Mouse (Mus musculus): ENCODE data around the gene Elmo1. TPM values are rescaled to one million over a fixed set of nuclear protein-coding genes. Genes with fewer than 3 reads are reported as not detected.

The Elmo1 gene
- polyA plus RNA-seq, 1 experiment = 52.5 TPM

DNA sequence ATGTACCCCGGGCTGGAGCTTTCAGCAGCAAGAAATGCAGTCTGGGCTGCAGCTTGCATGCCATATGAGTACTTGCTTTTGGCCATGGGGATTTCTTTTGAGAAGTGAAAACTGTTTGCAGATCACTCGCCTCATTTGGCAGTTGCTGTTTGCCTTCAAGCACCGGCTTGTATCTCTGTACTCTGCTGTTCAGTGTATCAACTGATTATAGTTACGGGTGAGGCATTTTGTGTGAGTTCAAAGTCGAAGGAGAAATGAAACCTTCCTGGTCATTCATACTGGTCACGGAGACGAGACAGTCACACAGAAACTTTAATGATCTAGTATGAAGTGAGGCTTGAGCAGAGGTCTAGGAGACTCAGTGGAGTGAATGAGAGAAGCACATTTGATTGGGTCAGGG, 34.6 kb downstream of the Elmo1 start:
- Histone ChIP-seq H3K27ac (ENCODE audit: control insufficient read depth, insufficient read depth, low read length) (no peak overlapping the region), H3K4me1 (replicated peaks; ENCODE audit: control insufficient read depth, insufficient read depth, low read length) (peaks cover 12% of the 10 kb centered on the region), H3K27me3 (ENCODE audit: control insufficient read depth, insufficient read depth, low read length) (no peaks in the 10 kb centered on the region), H3K36me3 (ENCODE audit: control insufficient read depth, insufficient read depth, low read length) (no peaks in the 10 kb centered on the region), H3K4me3 (ENCODE audit: control insufficient read depth, insufficient read depth, low read length) (no peak overlapping the region)
- no peak for TF ChIP-seq POLR2A (IDR thresholded peaks at IDR 0.05; ENCODE audit: control insufficient read depth, extremely low read depth, insufficient read depth, low read length, poor library complexity)
- no peak for TF ChIP-seq CTCF (IDR thresholded peaks at IDR 0.05; ENCODE audit: borderline replicate concordance, control insufficient read depth, extremely low read depth, insufficient read depth, low read length, poor library complexity)
- no peak for DNase-seq
- WGBS = 77% methylated on average over 7 of the region's 7 CpGs

GRCm38 (mm10) chr13:20125845-20126244, 35.4 kb downstream of the Elmo1 start:
- H3K36me3 ChIP-seq (ENCODE audit: control insufficient read depth, insufficient read depth, low read length) = no peaks in the 10 kb centered on the region
- H3K27ac ChIP-seq (ENCODE audit: control insufficient read depth, insufficient read depth, low read length) = no peak overlapping the region
- H3K4me3 ChIP-seq (ENCODE audit: control insufficient read depth, insufficient read depth, low read length) = no peak overlapping the region
- no peaks in the 10 kb centered on the region for H3K27me3 ChIP-seq (ENCODE audit: control insufficient read depth, insufficient read depth, low read length)
- 94% methylated on average over 10 of the region's 10 CpGs for WGBS
- DNase-seq = no peak
- peaks cover 7% of the 10 kb centered on the region for H3K4me1 ChIP-seq (replicated peaks; ENCODE audit: control insufficient read depth, insufficient read depth, low read length)
- no peak for TF ChIP-seq POLR2A (IDR thresholded peaks at IDR 0.05; ENCODE audit: control insufficient read depth, extremely low read depth, insufficient read depth, low read length, poor library complexity)
- TF ChIP-seq CTCF (IDR thresholded peaks at IDR 0.05; ENCODE audit: borderline replicate concordance, control insufficient read depth, extremely low read depth, insufficient read depth, low read length, poor library complexity) = no peak

DNA sequence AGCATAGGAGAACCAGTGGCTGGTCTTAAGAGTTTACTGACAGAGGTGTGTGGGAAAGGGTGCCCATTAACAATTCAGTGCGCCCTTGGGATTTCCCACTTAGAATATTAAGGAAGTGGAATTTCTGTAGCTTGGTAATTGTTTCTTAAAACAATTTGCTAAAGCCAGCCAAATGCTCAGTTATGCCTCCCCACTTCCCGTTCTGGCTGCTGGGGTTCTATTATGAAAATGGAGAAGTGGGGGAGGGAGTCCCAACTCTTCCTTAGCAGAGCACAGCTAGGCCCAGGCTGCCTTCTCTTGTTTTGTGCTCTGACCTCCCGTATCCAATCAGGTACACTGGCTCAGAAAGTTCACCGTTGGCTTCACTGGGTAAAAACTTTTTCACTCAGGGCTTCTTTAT, 37.2 kb downstream of the Elmo1 start:
- WGBS = 18% methylated on average over 4 of the region's 4 CpGs
- TF ChIP-seq CTCF (IDR thresholded peaks at IDR 0.05; ENCODE audit: borderline replicate concordance, control insufficient read depth, extremely low read depth, insufficient read depth, low read length, poor library complexity) (no peak), POLR2A (IDR thresholded peaks at IDR 0.05; ENCODE audit: control insufficient read depth, extremely low read depth, insufficient read depth, low read length, poor library complexity) (no peak)
- Histone ChIP-seq H3K4me3 (ENCODE audit: control insufficient read depth, insufficient read depth, low read length) (no peak overlapping the region), H3K36me3 (ENCODE audit: control insufficient read depth, insufficient read depth, low read length) (no peaks in the 10 kb centered on the region), H3K4me1 (replicated peaks; ENCODE audit: control insufficient read depth, insufficient read depth, low read length) (peaks cover 4% of the 10 kb centered on the region; the same call in 1 of the 2 replicates), H3K27ac (ENCODE audit: control insufficient read depth, insufficient read depth, low read length) (no peak overlapping the region), H3K27me3 (ENCODE audit: control insufficient read depth, insufficient read depth, low read length) (no peaks in the 10 kb centered on the region)
- DNase-seq = no peak

DNA sequence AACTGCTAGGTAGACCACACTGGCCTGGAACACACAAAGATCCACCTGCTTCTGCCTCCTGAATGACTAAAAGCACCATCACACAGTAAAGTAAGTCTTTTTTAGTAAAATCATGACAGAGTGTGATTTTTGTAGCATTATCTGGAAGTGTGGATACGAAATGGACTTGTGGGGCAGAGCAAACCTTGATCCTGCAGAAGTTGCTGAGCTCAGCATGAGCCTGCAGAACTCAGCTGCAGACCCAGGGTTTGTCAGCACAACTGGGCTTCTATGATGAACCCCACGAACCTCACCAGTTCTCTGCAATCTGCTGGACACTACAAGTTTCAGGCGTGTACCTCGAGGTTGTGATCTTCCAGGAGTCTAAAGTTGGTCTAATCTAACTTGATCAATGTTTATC, 37.7 kb downstream of the Elmo1 start:
- H3K36me3 ChIP-seq (ENCODE audit: control insufficient read depth, insufficient read depth, low read length) = no peaks in the 10 kb centered on the region
- WGBS = 61% methylated on average over 4 of the region's 4 CpGs
- peaks cover 6% of the 10 kb centered on the region; the same call in 1 of the 2 replicates for H3K4me1 ChIP-seq (replicated peaks; ENCODE audit: control insufficient read depth, insufficient read depth, low read length)
- H3K27ac ChIP-seq (ENCODE audit: control insufficient read depth, insufficient read depth, low read length) = no peak overlapping the region
- H3K4me3 ChIP-seq (ENCODE audit: control insufficient read depth, insufficient read depth, low read length) = no peak overlapping the region
- H3K27me3 ChIP-seq (ENCODE audit: control insufficient read depth, insufficient read depth, low read length) = no peaks in the 10 kb centered on the region
- TF ChIP-seq POLR2A (IDR thresholded peaks at IDR 0.05; ENCODE audit: control insufficient read depth, extremely low read depth, insufficient read depth, low read length, poor library complexity) (no peak), CTCF (IDR thresholded peaks at IDR 0.05; ENCODE audit: borderline replicate concordance, control insufficient read depth, extremely low read depth, insufficient read depth, low read length, poor library complexity) (no peak)
- DNase-seq = no peak

GRCm38 (mm10) chr13:20130731-20131130, 40.3 kb downstream of the Elmo1 start:
- no peak for DNase-seq
- Histone ChIP-seq H3K36me3 (ENCODE audit: control insufficient read depth, insufficient read depth, low read length) (no peaks in the 10 kb centered on the region), H3K4me3 (ENCODE audit: control insufficient read depth, insufficient read depth, low read length) (no peak overlapping the region), H3K4me1 (replicated peaks; ENCODE audit: control insufficient read depth, insufficient read depth, low read length) (peaks cover 19% of the 10 kb centered on the region), H3K27me3 (ENCODE audit: control insufficient read depth, insufficient read depth, low read length) (no peaks in the 10 kb centered on the region), H3K27ac (ENCODE audit: control insufficient read depth, insufficient read depth, low read length) (no peak overlapping the region)
- 69% methylated on average over 3 of the region's 3 CpGs for WGBS
- no peak for TF ChIP-seq CTCF (IDR thresholded peaks at IDR 0.05; ENCODE audit: borderline replicate concordance, control insufficient read depth, extremely low read depth, insufficient read depth, low read length, poor library complexity)
- no peak for TF ChIP-seq POLR2A (IDR thresholded peaks at IDR 0.05; ENCODE audit: control insufficient read depth, extremely low read depth, insufficient read depth, low read length, poor library complexity)

DNA sequence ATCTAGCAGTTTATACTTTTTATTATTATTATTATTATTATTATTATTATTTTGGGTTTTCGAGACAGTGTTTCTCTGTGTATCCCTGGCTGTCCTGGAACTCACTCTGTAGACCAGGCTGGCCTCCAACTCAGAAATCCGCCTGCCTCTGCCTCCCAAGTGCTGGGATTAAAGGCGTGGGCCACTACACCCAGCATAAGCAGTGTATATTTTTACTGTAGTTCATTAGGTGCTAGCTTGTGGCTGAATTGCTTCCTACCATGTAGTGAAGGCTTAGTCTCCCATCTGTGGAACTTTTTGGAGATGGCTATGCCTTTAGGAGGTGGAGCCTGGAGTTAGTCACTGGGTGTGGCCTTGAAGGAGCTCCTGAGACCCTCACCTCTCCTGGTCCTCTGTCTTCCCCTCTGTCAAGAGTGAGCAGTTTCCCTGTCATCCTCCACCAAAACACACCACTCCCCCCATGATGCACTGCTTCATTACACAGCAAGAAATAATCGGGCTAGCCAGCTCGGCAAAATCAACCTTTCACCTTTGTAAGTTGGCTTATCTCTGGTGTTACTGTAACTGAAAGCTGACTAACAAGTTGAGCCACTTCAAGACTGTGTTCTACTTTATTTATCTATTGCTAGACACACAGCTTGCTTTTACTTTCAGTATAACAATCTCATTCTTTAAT, 41.1 kb downstream of the Elmo1 start:
- Histone ChIP-seq H3K4me3 (ENCODE audit: control insufficient read depth, insufficient read depth, low read length) (no peak overlapping the region), H3K27me3 (ENCODE audit: control insufficient read depth, insufficient read depth, low read length) (no peaks in the 10 kb centered on the region), H3K27ac (ENCODE audit: control insufficient read depth, insufficient read depth, low read length) (no peak overlapping the region), H3K4me1 (replicated peaks; ENCODE audit: control insufficient read depth, insufficient read depth, low read length) (peaks cover 18% of the 10 kb centered on the region), H3K36me3 (ENCODE audit: control insufficient read depth, insufficient read depth, low read length) (no peaks in the 10 kb centered on the region)
- 90% methylated on average over 5 of the region's 5 CpGs for WGBS
- DNase-seq = no peak
- TF ChIP-seq POLR2A (IDR thresholded peaks at IDR 0.05; ENCODE audit: control insufficient read depth, extremely low read depth, insufficient read depth, low read length, poor library complexity) = no peak
- no peak for TF ChIP-seq CTCF (IDR thresholded peaks at IDR 0.05; ENCODE audit: borderline replicate concordance, control insufficient read depth, extremely low read depth, insufficient read depth, low read length, poor library complexity)

DNA sequence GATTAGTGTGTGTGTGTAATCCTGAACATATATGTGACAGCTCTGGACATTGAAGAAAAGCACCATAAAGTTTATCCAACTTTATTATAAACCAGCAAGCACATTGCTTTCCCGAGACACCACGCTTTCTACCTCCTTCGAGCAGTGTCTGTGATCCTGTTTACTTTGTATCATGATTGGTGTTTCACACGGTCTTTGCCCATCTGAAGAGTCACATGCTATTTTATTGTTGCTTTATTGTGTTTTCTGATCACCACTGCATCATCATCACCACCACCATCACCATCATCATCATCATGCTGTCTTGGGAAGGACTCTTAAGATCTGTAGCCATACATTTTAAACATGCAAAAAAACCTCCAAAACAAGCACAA, 41.6 kb downstream of the Elmo1 start:
- peaks cover 18% of the 10 kb centered on the region for H3K4me1 ChIP-seq (replicated peaks; ENCODE audit: control insufficient read depth, insufficient read depth, low read length)
- no peak for DNase-seq
- TF ChIP-seq CTCF (IDR thresholded peaks at IDR 0.05; ENCODE audit: borderline replicate concordance, control insufficient read depth, extremely low read depth, insufficient read depth, low read length, poor library complexity) (no peak), POLR2A (IDR thresholded peaks at IDR 0.05; ENCODE audit: control insufficient read depth, extremely low read depth, insufficient read depth, low read length, poor library complexity) (no peak)
- no peaks in the 10 kb centered on the region for H3K27me3 ChIP-seq (ENCODE audit: control insufficient read depth, insufficient read depth, low read length)
- H3K36me3 ChIP-seq (ENCODE audit: control insufficient read depth, insufficient read depth, low read length) = no peaks in the 10 kb centered on the region
- H3K27ac ChIP-seq (ENCODE audit: control insufficient read depth, insufficient read depth, low read length) = no peak overlapping the region
- WGBS = 95% methylated on average over 4 of the region's 4 CpGs
- H3K4me3 ChIP-seq (ENCODE audit: control insufficient read depth, insufficient read depth, low read length) = no peak overlapping the region

Data from thymus, adult 2 months (tissue).